Mouse (Mus musculus) testis, adult 2 months (tissue): Measurements from ENCODE around the gene Calm2. TPM values are rescaled to one million over a fixed set of nuclear protein-coding genes. Genes with fewer than 3 reads are reported as not detected.

Experiments
- H3K27ac ChIP-seq: fragments of 200-500 bp; 2 replicates; pipeline ENCODE4 v1.5.1; 2012; ENCODE audit warnings: low read depth, low read length; ENCODE audit not compliant: control insufficient read depth, insufficient read depth
- H3K27me3 ChIP-seq: fragments of 200-500 bp; 2 replicates; pipeline ENCODE4 v1.6.1; 2012; ENCODE audit warnings: mild to moderate bottlenecking, low read length, moderate library complexity; ENCODE audit not compliant: control insufficient read depth, insufficient read depth
- H3K36me3 ChIP-seq: fragments of 200-500 bp; 2 replicates; pipeline ENCODE4 v1.6.1; 2012; ENCODE audit warnings: mild to moderate bottlenecking, low read length; ENCODE audit not compliant: control insufficient read depth, insufficient read depth
- H3K4me1 ChIP-seq: fragments of 200-500 bp; 2 replicates; pipeline ENCODE4 v1.6.1; 2012; ENCODE audit warnings: low read length; ENCODE audit not compliant: control insufficient read depth, insufficient read depth
- H3K4me3 ChIP-seq: fragments of 200-500 bp; 2 replicates; pipeline ENCODE4 v1.5.1; 2012; ENCODE audit warnings: low read depth, mild to moderate bottlenecking, low read length, moderate library complexity, mixed read lengths; ENCODE audit not compliant: control insufficient read depth
- CTCF ChIP-seq: fragments of 200-500 bp; IDR thresholded peaks from 2 replicates; pipeline ENCODE4 v1.5.1; 2012; ENCODE audit warnings: low read depth, mild to moderate bottlenecking, inconsistent platforms, low read length, moderate library complexity; ENCODE audit not compliant: control insufficient read depth, insufficient read depth, insufficient replicate concordance
- POLR2A ChIP-seq: fragments of 200-500 bp; IDR thresholded peaks from 2 replicates; pipeline ENCODE4 v1.6.1; 2012; ENCODE audit warnings: low read depth, mild to moderate bottlenecking, inconsistent platforms, low read length, moderate library complexity; ENCODE audit not compliant: control insufficient read depth
- polyA plus RNA-seq: library from polyadenylated mRNA; depleted of rRNA; stranded (reverse); fragments of >200 nt; gene quantifications from 2 replicates; pipeline ENCODE4 v1.2.3, GENCODE M21; 2012

Gene Calm2
- polyA plus RNA-seq, 1 experiment, result 245 TPM

DNA sequence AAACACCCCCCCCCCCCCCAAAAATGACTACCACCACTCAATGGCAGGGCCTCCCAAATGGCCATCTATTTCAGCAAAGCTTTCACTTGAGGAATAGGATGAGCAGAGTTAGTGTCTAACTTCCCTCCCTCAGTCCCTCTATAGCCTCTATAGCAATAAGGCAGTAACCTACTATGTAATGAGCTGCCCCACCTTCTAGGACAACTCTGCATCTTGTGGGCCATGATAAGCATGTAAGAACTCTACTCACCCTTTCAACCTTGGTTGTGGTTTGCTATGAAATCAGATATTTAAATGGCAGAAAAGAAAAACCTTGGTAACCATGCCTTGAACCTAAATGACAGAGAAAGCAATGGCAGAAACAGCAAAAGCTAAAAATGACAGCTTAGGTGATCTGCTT lies 14.4 kb downstream of the Calm2 start:
- H3K36me3 ChIP-seq, result no peaks in the 10 kb centered on the region

GRCm38 (mm10) chr17:87429431-87429830 lies 17.3 kb downstream of the Calm2 start:
- no peaks in the 10 kb centered on the region for H3K36me3 ChIP-seq
- TF ChIP-seq POLR2A, result no peak
- no peak for TF ChIP-seq CTCF
- H3K27me3 ChIP-seq, result no peaks in the 10 kb centered on the region
- H3K4me1 ChIP-seq, result no peaks in the 10 kb centered on the region; the same call in none of the 2 replicates
- H3K4me3 ChIP-seq, result no peak overlapping the region
- no peak overlapping the region for H3K27ac ChIP-seq

More for the DNA sequence above, 14.4 kb downstream of the Calm2 start:
- Histone ChIP-seq H3K4me1 (no peaks in the 10 kb centered on the region; the same call in 1 of the 2 replicates), H3K27me3 (no peaks in the 10 kb centered on the region), H3K4me3 (no peak overlapping the region), H3K27ac (no peak overlapping the region)
- TF ChIP-seq POLR2A (no peak), CTCF (no peak)

- Histone ChIP-seq H3K4me1 (no peaks in the 10 kb centered on the region; the same call in none of the 2 replicates), H3K27me3 (no peaks in the 10 kb centered on the region), H3K4me3 (peak within 1 kb of the TSS; percentile 90), H3K36me3 (no peaks in the 10 kb centered on the region), H3K27ac (peak within 1 kb of the TSS; percentile 91)
- no peak for TF ChIP-seq CTCF
- TF ChIP-seq POLR2A, result peak; percentile 67; the same call in 1 of the 2 replicates
Measured at GRCm38 (mm10) chr17:87427511-87427910, 19.2 kb downstream of the Calm2 start, which contains the start of gene Stpg4. Gene Stpg4, minus strand, starts transcription at chr17:87427741.

DNA sequence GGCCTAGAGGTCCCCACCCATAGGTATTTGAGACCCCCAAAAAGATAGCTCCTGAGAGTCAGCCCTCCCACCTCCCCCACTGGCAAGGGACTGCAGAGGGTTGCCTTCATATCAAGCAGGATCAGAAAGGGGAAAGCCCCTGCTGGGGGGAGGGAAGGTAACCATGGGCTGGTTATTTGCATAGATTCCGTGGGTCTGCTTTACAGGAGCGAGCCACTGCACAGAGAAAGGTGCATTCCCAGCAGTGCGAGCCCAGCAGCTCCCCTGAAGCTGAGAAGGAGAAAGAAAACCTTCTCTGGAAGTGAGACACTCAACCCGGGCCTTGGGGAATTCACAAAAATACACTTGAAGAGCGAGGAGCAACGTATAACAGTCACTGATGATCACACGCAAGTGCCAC lies 28.7 kb downstream of the Calm2 start:
- Histone ChIP-seq H3K4me1 (peaks cover 4% of the 10 kb centered on the region), H3K27ac (no peak overlapping the region), H3K4me3 (no peak overlapping the region), H3K36me3 (no peaks in the 10 kb centered on the region), H3K27me3 (no peaks in the 10 kb centered on the region)
- no peak for TF ChIP-seq POLR2A
- no peak for TF ChIP-seq CTCF

GRCm38 (mm10) chr17:87406646-87407045 lies 40.1 kb downstream of the Calm2 start:
- no peaks in the 10 kb centered on the region for H3K27me3 ChIP-seq
- no peak for TF ChIP-seq CTCF
- TF ChIP-seq POLR2A, result no peak
- no peak overlapping the region for H3K27ac ChIP-seq
- no peaks in the 10 kb centered on the region for H3K4me1 ChIP-seq
- H3K4me3 ChIP-seq, result no peak overlapping the region
- no peaks in the 10 kb centered on the region for H3K36me3 ChIP-seq

GRCm38 (mm10) chr17:87405576-87405975 lies 41.2 kb downstream of the Calm2 start:
- Histone ChIP-seq H3K27ac (no peak overlapping the region), H3K4me3 (no peak overlapping the region), H3K36me3 (no peaks in the 10 kb centered on the region), H3K27me3 (no peaks in the 10 kb centered on the region), H3K4me1 (no peaks in the 10 kb centered on the region)
- TF ChIP-seq POLR2A (no peak), CTCF (no peak)

DNA sequence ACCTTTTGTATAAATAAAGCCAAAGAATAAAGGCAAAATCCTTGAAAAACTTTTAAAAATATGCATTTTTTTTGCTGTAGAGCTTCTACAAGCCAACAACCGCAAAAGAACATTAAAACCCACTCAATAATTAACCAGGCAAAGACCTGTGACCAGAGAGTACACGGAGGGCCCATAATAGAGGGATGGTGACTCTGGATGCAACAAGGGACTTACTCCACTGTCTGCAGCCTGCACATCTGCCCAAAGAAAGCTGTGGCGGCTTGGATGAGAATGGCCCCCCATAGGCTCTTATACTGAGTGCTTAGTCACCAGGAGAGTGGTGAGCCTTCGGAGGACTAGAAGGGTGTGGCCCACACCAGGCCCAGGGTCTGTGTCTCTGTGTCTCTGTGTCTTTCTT lies 43.3 kb downstream of the Calm2 start:
- H3K27me3 ChIP-seq, result no peaks in the 10 kb centered on the region
- H3K4me1 ChIP-seq, result no peaks in the 10 kb centered on the region
- no peaks in the 10 kb centered on the region for H3K36me3 ChIP-seq
- H3K4me3 ChIP-seq, result no peak overlapping the region
- TF ChIP-seq CTCF, result no peak
- no peak for TF ChIP-seq POLR2A
- no peak overlapping the region for H3K27ac ChIP-seq

DNA sequence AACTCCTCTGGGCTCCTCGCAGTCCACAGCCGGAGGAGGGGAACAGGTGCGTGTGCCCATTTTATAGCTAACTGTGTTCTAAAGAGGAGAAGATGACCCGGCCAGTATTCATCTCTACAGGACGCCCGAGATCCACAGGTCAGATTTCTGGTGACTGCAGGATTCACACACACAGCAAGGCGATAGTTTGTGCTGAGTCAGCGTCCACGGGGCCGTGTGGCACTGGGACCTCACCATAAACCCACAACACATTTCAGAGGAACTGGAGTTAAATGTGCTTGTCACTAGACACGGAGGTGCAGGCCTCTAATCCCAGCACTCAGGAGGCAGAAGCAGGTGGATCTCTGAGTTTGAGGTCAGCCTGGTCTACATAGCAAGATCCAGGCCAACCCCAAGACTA lies 44.3 kb downstream of the Calm2 start:
- TF ChIP-seq POLR2A (no peak), CTCF (no peak)
- no peak overlapping the region for H3K27ac ChIP-seq
- H3K4me1 ChIP-seq, result no peaks in the 10 kb centered on the region
- H3K27me3 ChIP-seq, result no peaks in the 10 kb centered on the region
- no peak overlapping the region for H3K4me3 ChIP-seq
- H3K36me3 ChIP-seq, result no peaks in the 10 kb centered on the region
